Mouse (Mus musculus) frontal cortex, postnatal 14 days (tissue): ENCODE data around the gene Atcay.
"Not testable (repeated sequence)": the region's sequence is repeated elsewhere in the genome, so short reads cannot be mapped to it uniquely, and the experiment has no call there.

ENCODE experiments used
- DNase-seq, 2 experiments: peaks; one replicate each; pipeline ENCODE4 v3.0.0; 2022; ENCODE audit warnings: low spot score in 2 of 2

Gene Atcay

GRCm38 (mm10) chr10:81179451-81180342 is 50.9 kb downstream of the Atcay start:
- no peak for DNase-seq

- DNase-seq, result no peak
Measured at GRCm38 (mm10) chr10:81178927-81179326, 51.7 kb downstream of the Atcay start.

GRCm38 (mm10) chr10:81177958-81178712 is 52.5 kb downstream of the Atcay start:
- DNase-seq, result no peak

- no peak for DNase-seq
Measured at GRCm38 (mm10) chr10:81177491-81177925, 53.1 kb downstream of the Atcay start.

GRCm38 (mm10) chr10:81176466-81177271 is 54.0 kb downstream of the Atcay start, which contains the start of gene Eef2:
Gene Eef2 (plus strand): TSS chr10:81176631.
- DNase-seq, result peak; percentile 96 to 99

GRCm38 (mm10) chr10:81175936-81176465 is 54.6 kb downstream of the Atcay start:
- no peak for DNase-seq

GRCm38 (mm10) chr10:81175345-81175701 is 55.3 kb downstream of the Atcay start:
- not testable (repeated sequence) for DNase-seq

- DNase-seq, result peak; percentile 83 to 85
Measured at GRCm38 (mm10) chr10:81174617-81175344, 55.9 kb downstream of the Atcay start.

GRCm38 (mm10) chr10:81173132-81173531 is 57.5 kb downstream of the Atcay start:
- peak in 1 of 2 experiments; percentile 82 for DNase-seq

- DNase-seq, result not testable (repeated sequence)
Measured at GRCm38 (mm10) chr10:81169411-81169900, 61.2 kb downstream of the Atcay start.

- DNase-seq, result peak in 1 of 2 experiments; percentile 70
Measured at GRCm38 (mm10) chr10:81168521-81169244, 62.0 kb downstream of the Atcay start.

GRCm38 (mm10) chr10:81168087-81168431 is 62.6 kb downstream of the Atcay start:
- no peak for DNase-seq

- DNase-seq, result peak; percentile 100
Measured at GRCm38 (mm10) chr10:81167200-81168086, 63.2 kb downstream of the Atcay start, which contains the start of gene Pias4. Gene Pias4 (minus strand): TSS chr10:81167923.

- DNase-seq, result no peak
Measured at GRCm38 (mm10) chr10:81165118-81165517, 65.5 kb downstream of the Atcay start.

GRCm38 (mm10) chr10:81162318-81162652 is 68.3 kb downstream of the Atcay start:
- no peak for DNase-seq

GRCm38 (mm10) chr10:81161602-81162317 is 68.9 kb downstream of the Atcay start:
- DNase-seq, result no peak

GRCm38 (mm10) chr10:81154736-81155135 is 75.9 kb downstream of the Atcay start:
- DNase-seq, result no peak
